Comparison of ENCODE assay signal across 28 mouse cellular contexts in genomic region chr2:93351352-93351751, GRCm38 (mm10). TPM values are rescaled to one million over a fixed set of nuclear protein-coding genes. Genes with fewer than 3 reads are reported as not detected.
A peak's percentile ranks its signal among the peaks of the same experiment; 100 is the strongest.
DNase-seq lines count a peak whose midpoint lies in the region; ATAC-seq and TF ChIP-seq lines count a peak whose summit lies in the region.
"Had no signal": no experiment of that assay in that cellular context is flagged by ENCODE, and none has a peak within 500 bp of the region (broad histone marks: within the 10 kb centered on the region; RNA-seq: fewer than 3 reads in every experiment).

No protein-coding gene starts in this region.

- 0 out of 2 replicates have a peak overlapping the region, but pooled peaks have one; percentile 41 for H3K27ac ChIP-seq in heart, embryonic 11.5 days (ENCODE audit: low read depth, low read length)
- H3K27ac ChIP-seq in lung, embryonic 14.5 days (ENCODE audit: low read depth) = 0 out of 2 replicates have a peak overlapping the region, but pooled peaks have one; percentile 15
- no peak overlapping the region for H3K27ac ChIP-seq in stomach, postnatal 0 days (replicated peaks)
- H3K27ac ChIP-seq: embryonic facial prominence, embryonic 12.5 days; forebrain, embryonic 12.5 days; gastrocnemius, adult 2 months; heart, embryonic 15.5 days; hindbrain, embryonic 15.5 days; kidney, embryonic 15.5 days; liver, embryonic 15.5 days; midbrain, embryonic 13.5 days had no signal

- H3K4me1 ChIP-seq in heart, embryonic 11.5 days (ENCODE audit: control insufficient read depth, insufficient read depth, low read length) = peaks cover 29% of the 10 kb centered on the region
- no peaks in the 10 kb centered on the region for H3K4me1 ChIP-seq in lung, embryonic 14.5 days (ENCODE audit: insufficient read depth)
- H3K4me1 ChIP-seq in stomach, postnatal 0 days (replicated peaks; ENCODE audit: control insufficient read depth, insufficient read depth) = no peaks in the 10 kb centered on the region
- H3K4me1 ChIP-seq: embryonic facial prominence, embryonic 12.5 days had no signal

- no peaks in the 10 kb centered on the region for H3K36me3 ChIP-seq in heart, embryonic 11.5 days (ENCODE audit: control insufficient read depth, insufficient read depth, low read length)
- H3K36me3 ChIP-seq in lung, embryonic 14.5 days (ENCODE audit: insufficient read depth) = no peaks in the 10 kb centered on the region
- no peaks in the 10 kb centered on the region for H3K36me3 ChIP-seq in stomach, postnatal 0 days (ENCODE audit: control insufficient read depth, insufficient read depth, low read length)
- H3K36me3 ChIP-seq: embryonic facial prominence, embryonic 12.5 days; forebrain, embryonic 12.5 days; G1E; heart, embryonic 15.5 days; hindbrain, embryonic 15.5 days; kidney, embryonic 15.5 days; liver, embryonic 15.5 days; midbrain, embryonic 13.5 days had no signal

- no peak for DNase-seq in heart, adult 8-10 months (ENCODE audit: low spot score)
- DNase-seq in lung, embryonic 14.5 days = no peak
- DNase-seq in lung, postnatal 36 days = no peak
- peak; percentile 70 for DNase-seq in Muller cell, postnatal 12 days (ENCODE audit: inconsistent ontology term)
- no peak for DNase-seq in stomach, postnatal 0 days (ENCODE audit: low spot score)
- DNase-seq in neural tube, embryonic 10.5 days (ENCODE audit: extremely low spot score, low spot score) = no peak
- DNase-seq: B cell, adult 2 months; cerebellum, adult 18-20 months; cerebellum, postnatal 25 days; gastrocnemius, adult 2 months; kidney, postnatal 4 days; lung, postnatal 10 days; retina, postnatal 1 day; right cerebral cortex, postnatal 25 days; spleen, adult 18-20 months; thymus, postnatal 25 days had no signal

- no peak overlapping the region for H3K4me3 ChIP-seq in heart, embryonic 11.5 days (ENCODE audit: low read depth, low read length)
- H3K4me3 ChIP-seq in lung, embryonic 14.5 days (ENCODE audit: low read depth, low read length) = no peak overlapping the region
- no peak overlapping the region for H3K4me3 ChIP-seq in stomach, postnatal 0 days (ENCODE audit: low read depth, low read length)
- H3K4me3 ChIP-seq: embryonic facial prominence, embryonic 12.5 days; forebrain, embryonic 12.5 days; gastrocnemius, adult 2 months; heart, embryonic 15.5 days; hindbrain, embryonic 15.5 days; kidney, embryonic 15.5 days; liver, embryonic 15.5 days; midbrain, embryonic 13.5 days had no signal

- H3K9ac ChIP-seq in heart, embryonic 11.5 days (ENCODE audit: low read depth, low read length) = no peak overlapping the region
- no peak overlapping the region for H3K9ac ChIP-seq in lung, embryonic 14.5 days
- no peak overlapping the region for H3K9ac ChIP-seq in stomach, postnatal 0 days (ENCODE audit: low read length)
- H3K9ac ChIP-seq: embryonic facial prominence, embryonic 12.5 days; forebrain, embryonic 12.5 days; heart, embryonic 15.5 days; hindbrain, embryonic 15.5 days; kidney, embryonic 15.5 days; liver, embryonic 15.5 days; midbrain, embryonic 13.5 days had no signal

- no peak overlapping the region for H3K4me2 ChIP-seq in heart, embryonic 11.5 days
- no peak overlapping the region for H3K4me2 ChIP-seq in lung, embryonic 14.5 days
- H3K4me2 ChIP-seq in stomach, postnatal 0 days (replicated peaks; ENCODE audit: low read depth) = no peak overlapping the region
- H3K4me2 ChIP-seq: embryonic facial prominence, embryonic 12.5 days; forebrain, embryonic 12.5 days; heart, embryonic 15.5 days; hindbrain, embryonic 15.5 days; kidney, embryonic 15.5 days; liver, embryonic 15.5 days; midbrain, embryonic 13.5 days had no signal

- TF ChIP-seq EP300 in stomach, postnatal 0 days (optimal IDR thresholded peaks at IDR 0.05) = no peak

- no peaks in the 10 kb centered on the region for H3K9me3 ChIP-seq in heart, embryonic 11.5 days (replicated peaks; ENCODE audit: control insufficient read depth, low read length)
- no peaks in the 10 kb centered on the region for H3K9me3 ChIP-seq in lung, embryonic 14.5 days (ENCODE audit: low read depth, low read length)
- no peaks in the 10 kb centered on the region for H3K9me3 ChIP-seq in stomach, postnatal 0 days (ENCODE audit: control insufficient read depth, low read length)
- H3K9me3 ChIP-seq: embryonic facial prominence, embryonic 12.5 days; forebrain, embryonic 12.5 days; heart, embryonic 15.5 days; hindbrain, embryonic 15.5 days; kidney, embryonic 15.5 days; liver, embryonic 15.5 days; midbrain, embryonic 13.5 days had no signal

- TF ChIP-seq CTCF in lung, embryonic 14.5 days (IDR thresholded peaks at IDR 0.05; ENCODE audit: low read depth) = no peak
- no peak for TF ChIP-seq CTCF in stomach, postnatal 0 days (IDR thresholded peaks at IDR 0.05; ENCODE audit: low read depth)

- no peak for ATAC-seq in heart, embryonic 11.5 days (replicated peaks; ENCODE audit: insufficient number of reproducible peaks, low FRiP score, low TSS enrichment)
- ATAC-seq in lung, embryonic 14.5 days (ENCODE audit: insufficient read depth) = no peak
- 0 out of 2 replicates have a peak, but pooled peaks have one; percentile 31 for ATAC-seq in stomach, postnatal 0 days (ENCODE audit: low FRiP score, low TSS enrichment)
- ATAC-seq: midbrain, embryonic 13.5 days had no signal

- 52% methylated on average over 7 of the region's 7 CpGs for WGBS in heart, embryonic 11.5 days (ENCODE audit: insufficient replicate concordance)
- WGBS in lung, embryonic 14.5 days = 57% methylated on average over 7 of the region's 7 CpGs
- 62% methylated on average over 7 of the region's 7 CpGs for WGBS in stomach, postnatal 0 days

- H3K27me3 ChIP-seq in heart, embryonic 11.5 days (ENCODE audit: control insufficient read depth, insufficient read depth, low read length) = no peaks in the 10 kb centered on the region
- H3K27me3 ChIP-seq in lung, embryonic 14.5 days (ENCODE audit: insufficient read depth, low read length) = no peaks in the 10 kb centered on the region
- no peaks in the 10 kb centered on the region for H3K27me3 ChIP-seq in stomach, postnatal 0 days (ENCODE audit: control insufficient read depth, insufficient read depth, low read length)
- H3K27me3 ChIP-seq: embryonic facial prominence, embryonic 12.5 days; heart, embryonic 15.5 days; hindbrain, embryonic 15.5 days; kidney, embryonic 15.5 days; midbrain, embryonic 13.5 days had no signal

RNA-seq across cellular contexts. Expression of gene Tspan18, which starts 17.0 kb away (rescaled TPM):
- 75.5 and 84.5 TPM in 2 replicates for polyA plus RNA-seq in heart, embryonic 11.5 days (2014; fragmentation: Nextera tagmentation; extraction: Ambion mirVana)
- 1 to 10 TPM; 7.3 to 9.9 (median 9.0) TPM for total RNA-seq in heart, adult 8-10 months (2022)
- 36.8 and 39.9 TPM in 2 replicates for polyA plus RNA-seq in lung, embryonic 14.5 days (2014; fragmentation: Nextera tagmentation; extraction: Ambion mirVana)
- 8.2 and 8.7 TPM in 2 replicates for polyA plus RNA-seq in stomach, postnatal 0 days (2015; fragmentation: Nextera tagmentation; extraction: Ambion mirVana)
- total RNA-seq: hematopoietic stem cell, adult 5-6 weeks; megakaryocyte progenitor cell, adult 5-6 weeks; monocyte, adult 5-6 weeks had no signal
